24 mouse cellular contexts compared by ENCODE assay signal in the genomic region with DNA sequence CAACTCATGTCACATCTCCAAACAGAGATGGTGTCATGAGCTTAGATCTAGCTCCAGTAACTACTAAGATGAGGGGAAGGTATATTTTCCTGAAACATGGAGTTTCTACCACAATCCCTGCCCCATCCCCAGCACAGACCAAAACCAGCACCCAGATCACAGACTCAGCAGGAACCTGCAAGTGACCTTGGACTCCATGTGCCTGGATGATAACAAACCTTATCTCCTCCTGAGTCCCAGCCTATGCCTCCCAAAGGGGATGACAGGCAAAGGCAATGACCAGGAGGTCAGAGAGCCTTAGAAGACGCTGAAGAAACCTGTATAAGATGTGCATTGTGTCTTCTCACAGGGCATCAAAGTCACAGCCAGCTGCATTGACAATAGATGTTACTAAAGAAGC. TPM values are rescaled to one million over a fixed set of nuclear protein-coding genes. Genes with fewer than 3 reads are reported as not detected.
"Had no signal": no experiment of that assay in that cellular context is flagged by ENCODE, and none has a peak within 500 bp of the region (broad histone marks: within the 10 kb centered on the region; RNA-seq: fewer than 3 reads in every experiment).

No protein-coding gene starts in this region.

- DNase-seq: liver, postnatal 0 days; lung, adult 2 months; lung, postnatal 14 days; lung, postnatal 36 days; midbrain, embryonic 14.5 days; right cerebral cortex, postnatal 14 days; spleen, adult 18-20 months; thymus, adult 18-20 months; thymus, postnatal 14 days; thymus, postnatal 36 days had no signal

- ATAC-seq: liver, postnatal 0 days; lung, postnatal 0 days; midbrain, embryonic 16.5 days had no signal

- H3K9ac ChIP-seq: liver, embryonic 15.5 days; liver, postnatal 0 days; lung, embryonic 15.5 days; midbrain, embryonic 12.5 days; neural tube, embryonic 13.5 days; neural tube, embryonic 15.5 days had no signal

- H3K36me3 ChIP-seq: liver, embryonic 15.5 days; lung, embryonic 15.5 days; midbrain, embryonic 10.5 days; midbrain, embryonic 12.5 days; neural tube, embryonic 13.5 days; neural tube, embryonic 15.5 days had no signal

- H3K27ac ChIP-seq: liver, embryonic 15.5 days; lung, embryonic 15.5 days; macrophage; midbrain, embryonic 10.5 days; midbrain, embryonic 12.5 days; neural tube, embryonic 13.5 days; neural tube, embryonic 15.5 days had no signal

- H3K27me3 ChIP-seq: lung, embryonic 15.5 days; midbrain, embryonic 12.5 days; neural tube, embryonic 13.5 days; neural tube, embryonic 15.5 days had no signal

- H3K4me1 ChIP-seq: liver, embryonic 15.5 days; lung, embryonic 15.5 days; midbrain, embryonic 10.5 days; midbrain, embryonic 12.5 days; neural tube, embryonic 13.5 days; neural tube, embryonic 15.5 days had no signal

- H3K4me2 ChIP-seq: liver, embryonic 15.5 days; lung, embryonic 15.5 days; midbrain, embryonic 12.5 days; neural tube, embryonic 13.5 days; neural tube, embryonic 15.5 days had no signal

- H3K9me3 ChIP-seq: liver, embryonic 15.5 days; lung, embryonic 15.5 days; midbrain, embryonic 10.5 days; midbrain, embryonic 12.5 days; neural tube, embryonic 15.5 days had no signal

- H3K4me3 ChIP-seq: liver, embryonic 15.5 days; lung, embryonic 15.5 days; midbrain, embryonic 10.5 days; midbrain, embryonic 12.5 days; myocyte; neural tube, embryonic 13.5 days; neural tube, embryonic 15.5 days had no signal

RNA-seq across cellular contexts. Expression of gene Btnl6, which starts 1.8 kb away (rescaled TPM):
- total RNA-seq: megakaryocyte, adult 5-6 weeks; megakaryocyte-erythroid progenitor cell, adult 5-6 weeks had no signal
- polyA plus RNA-seq: liver, embryonic 15.5 days; liver, postnatal 0 days; lung, adult 2 months; lung, embryonic 15.5 days; lung, postnatal 0 days; midbrain, embryonic 10.5 days; midbrain, embryonic 12.5 days; midbrain, embryonic 14.5 days; midbrain, embryonic 16.5 days; myocyte; neural tube, embryonic 11.5 days; neural tube, embryonic 13.5 days; neural tube, embryonic 15.5 days; stomach, embryonic 14.5 days had no signal

RNA-seq across cellular contexts. Expression of gene Btnl4, which starts 41.9 kb away (rescaled TPM):
- total RNA-seq: megakaryocyte, adult 5-6 weeks; megakaryocyte-erythroid progenitor cell, adult 5-6 weeks had no signal
- polyA plus RNA-seq: liver, embryonic 15.5 days; liver, postnatal 0 days; lung, adult 2 months; lung, embryonic 15.5 days; macrophage; midbrain, embryonic 10.5 days; midbrain, embryonic 12.5 days; midbrain, embryonic 14.5 days; midbrain, embryonic 16.5 days; myocyte; neural tube, embryonic 11.5 days; neural tube, embryonic 13.5 days; neural tube, embryonic 15.5 days; stomach, embryonic 14.5 days had no signal
